Mouse (Mus musculus) common myeloid progenitor, adult 5-6 weeks (primary cell): ENCODE measurements around the gene Gm15319. TPM values are rescaled to one million over a fixed set of nuclear protein-coding genes. Genes with fewer than 3 reads are reported as not detected.
"Not testable (repeated sequence)": the region's sequence is repeated elsewhere in the genome, so short reads cannot be mapped to it uniquely, and the experiment has no call there.

Experiments used
- ATAC-seq: replicated peaks from 2 replicates; pipeline ENCODE4 v1.8.0; 2016; ENCODE audit warnings: low read depth, mild to moderate bottlenecking, moderate TSS enrichment, inconsistent platforms; ENCODE audit not compliant: poor library complexity, severe bottlenecking
- total RNA-seq: library from RNA; stranded (forward); fragments of 200-1000, 187-1606 nt; gene quantifications from 2 replicates; pipeline ENCODE4 v1.2.3, GENCODE M21; 2017

Gene Gm15319
- not detected in 2 replicates for total RNA-seq

- not testable (repeated sequence) for ATAC-seq
Observed at GRCm38 (mm10) chr8:20363110-20363509, at the start of gene Gm15319. TSS of gene Gm15319 (minus strand) at chr8:20363210.

GRCm38 (mm10) chr8:20410355-20410754, 47.3 kb upstream of the Gm15319 start:
- not testable (repeated sequence) for ATAC-seq

DNA sequence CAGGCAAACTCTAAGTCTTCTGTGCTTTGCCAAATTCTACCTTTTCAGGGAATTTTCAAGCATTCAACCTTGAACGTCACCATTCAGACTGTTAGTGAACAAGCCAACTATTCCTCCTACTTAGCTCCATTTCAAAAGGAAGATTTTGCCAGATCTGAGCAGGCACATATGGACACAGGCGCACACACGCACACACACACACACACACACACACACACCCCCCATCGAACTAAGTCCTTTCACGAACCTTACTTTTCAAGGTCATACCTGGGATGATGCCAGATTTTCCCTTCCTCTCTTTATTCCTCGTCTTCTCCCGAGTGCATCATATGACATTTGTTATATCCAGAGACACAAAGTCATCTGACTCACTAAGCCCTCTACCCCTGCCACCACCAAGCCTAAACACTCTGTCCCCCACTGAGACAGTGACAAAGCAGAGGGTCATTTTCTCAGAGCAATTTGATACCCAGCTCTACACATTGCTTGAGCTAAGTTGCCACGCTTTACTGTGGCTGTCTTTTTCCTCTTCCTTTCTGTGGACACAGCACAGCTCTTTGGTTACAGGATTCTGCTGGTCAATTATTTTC, 45.5 kb upstream of the Gm15319 start:
- ATAC-seq, result not testable (repeated sequence)

GRCm38 (mm10) chr8:20389363-20389739, 26.3 kb upstream of the Gm15319 start:
- ATAC-seq, result not testable (repeated sequence)

GRCm38 (mm10) chr8:20388706-20389362, 25.8 kb upstream of the Gm15319 start:
- peak; percentile 63 for ATAC-seq

DNA sequence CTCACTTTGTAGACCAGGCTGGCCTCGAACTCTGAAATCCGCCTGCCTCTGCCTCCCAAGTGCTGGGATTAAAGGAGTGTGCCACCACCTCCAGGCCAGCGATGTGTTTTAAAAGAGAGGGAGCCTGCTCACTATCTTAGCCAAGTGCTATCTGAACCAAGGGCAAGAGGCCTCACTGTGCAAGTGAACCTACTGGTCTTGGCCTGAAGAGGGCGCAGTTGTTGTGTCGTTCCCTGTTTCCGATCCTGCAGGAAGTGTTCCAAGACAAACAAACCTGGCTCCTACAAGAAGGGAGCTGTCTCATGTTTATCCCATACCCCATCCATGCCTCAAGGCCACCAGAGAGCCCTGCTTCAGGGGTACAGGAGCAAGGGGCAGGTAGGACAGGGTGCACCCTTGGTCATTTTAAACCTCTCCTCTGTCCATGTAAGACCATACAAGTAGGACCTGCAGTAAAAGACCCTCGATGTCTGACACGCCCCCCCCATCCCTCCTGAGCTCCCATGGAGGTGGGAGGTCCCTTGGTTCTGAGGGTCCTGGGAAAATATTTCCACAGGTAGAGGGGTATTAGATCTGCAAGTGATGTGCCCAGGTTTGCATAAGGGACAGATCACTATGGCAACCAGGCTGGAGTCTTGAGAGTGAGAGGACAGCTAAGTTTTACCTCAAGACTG, 24.2 kb upstream of the Gm15319 start:
- peak; percentile 81 for ATAC-seq

GRCm38 (mm10) chr8:20384990-20385389, 22.0 kb upstream of the Gm15319 start:
- not testable (repeated sequence) for ATAC-seq

DNA sequence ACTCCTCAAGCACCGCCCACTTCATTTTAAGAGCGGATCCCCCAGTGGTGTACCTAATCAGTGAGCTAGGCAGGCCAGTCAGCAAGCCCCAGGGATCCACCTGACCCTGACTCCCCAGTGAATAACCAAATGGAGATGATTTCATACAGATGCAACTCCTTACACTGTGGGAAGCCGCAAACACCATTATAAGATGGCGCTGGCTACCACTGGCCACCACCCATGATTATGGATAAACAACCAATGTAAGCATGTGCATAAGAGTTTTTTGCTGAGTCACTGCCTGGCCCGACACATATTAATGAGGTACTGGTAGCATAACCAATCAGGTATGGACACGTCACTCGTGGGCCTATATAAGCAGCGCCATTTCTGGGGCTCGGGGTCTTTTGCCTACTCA, 21.1 kb upstream of the Gm15319 start:
- not testable (repeated sequence) for ATAC-seq

GRCm38 (mm10) chr8:20382146-20382545, 19.1 kb upstream of the Gm15319 start:
- not testable (repeated sequence) for ATAC-seq

DNA sequence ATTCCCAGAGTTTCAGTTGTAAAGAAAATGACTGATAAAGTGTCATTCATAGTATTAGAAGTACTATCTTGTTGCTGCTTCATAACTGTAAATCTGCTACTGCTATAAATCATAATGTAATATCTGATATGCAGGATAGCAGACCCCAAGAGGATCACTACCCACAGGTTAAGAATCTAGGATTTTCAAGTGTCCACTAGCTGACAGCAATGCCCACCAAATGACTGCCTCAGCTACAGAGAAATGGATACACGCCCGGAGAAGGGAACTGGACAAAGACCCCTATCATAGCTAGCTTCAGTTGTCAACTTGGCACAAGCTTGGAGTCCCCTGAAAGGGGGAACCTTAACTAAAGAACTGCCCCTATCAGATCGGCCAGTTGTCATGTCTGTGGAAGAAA, 18.6 kb upstream of the Gm15319 start:
- ATAC-seq, result not testable (repeated sequence)

DNA sequence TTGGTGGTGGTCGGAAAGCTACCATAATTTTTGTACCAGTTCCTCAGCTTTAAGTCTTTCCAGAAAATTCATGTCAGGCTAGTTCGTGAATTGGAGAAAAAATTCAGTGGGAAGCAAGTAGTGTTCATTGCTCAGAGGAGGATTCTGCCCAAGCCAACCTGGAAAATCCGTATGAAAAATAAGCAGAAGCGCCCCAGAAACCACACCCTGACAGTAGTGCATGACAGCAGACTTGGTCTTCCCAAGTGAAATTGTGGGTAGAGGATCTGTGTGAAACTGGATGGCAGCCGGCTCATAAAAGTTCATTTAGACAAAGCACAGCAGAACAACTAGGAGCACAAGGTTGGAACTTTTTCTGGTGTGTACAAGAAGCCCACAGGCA, 18.2 kb upstream of the Gm15319 start:
- not testable (repeated sequence) for ATAC-seq

DNA sequence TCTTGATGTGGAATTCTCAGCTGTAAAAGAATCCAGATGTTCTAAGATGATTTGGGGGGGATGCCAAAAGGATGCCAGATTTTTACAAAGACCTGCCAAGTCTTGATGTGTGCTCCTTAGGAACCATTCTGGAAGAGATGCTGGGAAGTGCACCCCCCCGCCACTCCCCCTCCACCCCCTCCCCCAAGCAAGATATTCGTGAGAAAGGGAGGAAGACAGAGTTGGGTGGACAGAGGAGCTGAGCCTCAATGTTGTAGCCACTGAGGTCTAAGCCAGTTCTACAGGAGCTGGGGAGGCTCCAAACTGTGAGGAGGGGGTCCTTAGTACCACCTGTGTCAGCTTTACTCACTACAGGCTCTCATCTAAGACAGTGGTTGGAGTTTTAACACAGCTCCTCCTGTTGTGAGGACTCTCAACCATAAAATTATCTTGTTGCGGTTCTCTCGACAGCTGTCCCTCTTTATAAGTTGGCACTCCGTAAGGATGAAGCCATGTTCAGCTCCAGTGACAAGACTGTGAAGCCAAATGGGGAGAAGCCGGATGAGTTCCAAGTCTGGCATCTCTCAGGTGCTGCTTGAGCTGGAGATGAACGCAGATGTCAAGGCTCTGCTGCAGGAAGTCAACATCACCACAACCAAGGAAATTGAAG, 17.7 kb upstream of the Gm15319 start:
- peak; percentile 51 for ATAC-seq

- ATAC-seq, result 0 out of 2 replicates have a peak, but pooled peaks have one; percentile 29
Observed at GRCm38 (mm10) chr8:20379650-20380436, 16.8 kb upstream of the Gm15319 start.

GRCm38 (mm10) chr8:20378786-20379649, 16.0 kb upstream of the Gm15319 start:
- ATAC-seq, result peak; percentile 42; the same call in 1 of the 2 replicates

GRCm38 (mm10) chr8:20378353-20378752, 15.3 kb upstream of the Gm15319 start:
- ATAC-seq, result not testable (repeated sequence)

GRCm38 (mm10) chr8:20375698-20376097, 12.7 kb upstream of the Gm15319 start:
- not testable (repeated sequence) for ATAC-seq

GRCm38 (mm10) chr8:20356386-20356785, 6.6 kb downstream of the Gm15319 start:
- ATAC-seq, result not testable (repeated sequence)

DNA sequence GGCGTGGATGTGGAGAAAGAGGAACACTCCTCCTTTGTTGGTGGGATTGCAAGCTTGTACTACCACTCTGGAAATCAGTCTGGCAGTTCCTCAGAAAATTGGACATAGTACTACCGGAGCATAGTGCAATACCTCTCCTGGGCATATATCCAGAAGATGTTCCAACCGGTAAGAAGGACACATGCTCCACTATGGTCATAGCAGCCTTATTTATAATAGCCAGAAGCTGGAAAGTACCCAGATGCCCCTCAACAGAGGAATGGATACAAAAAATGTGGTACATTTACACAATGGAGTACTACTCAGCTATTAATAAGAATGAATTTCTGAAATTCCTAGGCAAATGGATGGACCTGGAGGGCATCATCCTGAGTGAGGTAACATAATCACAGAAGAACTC, 9.4 kb downstream of the Gm15319 start:
- ATAC-seq, result not testable (repeated sequence)

DNA sequence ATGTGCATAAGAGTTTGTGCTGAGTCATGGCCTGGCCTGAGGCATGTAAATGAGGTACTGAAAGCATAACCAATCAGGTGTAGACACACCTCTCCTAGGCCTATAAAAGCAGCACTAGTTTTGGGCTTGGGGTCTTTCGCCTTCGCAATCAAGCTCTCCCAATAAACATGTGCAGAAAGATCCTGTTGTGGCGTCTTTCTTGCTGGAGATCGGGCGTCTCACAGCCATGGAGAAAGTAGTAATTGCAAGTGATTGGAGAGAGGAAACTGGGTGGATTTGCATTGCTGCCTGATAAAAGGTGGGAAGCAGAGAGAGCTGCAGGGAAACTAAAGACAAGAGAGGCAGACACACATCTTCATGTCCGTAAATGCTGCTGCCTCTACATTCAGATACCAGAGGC, 60.3 kb downstream of the Gm15319 start:
- not testable (repeated sequence) for ATAC-seq
